Mouse (Mus musculus) kidney, postnatal 36 days (tissue): Measurements from ENCODE around the gene Rpl11.
"Not testable (repeated sequence)": the region's sequence is repeated elsewhere in the genome, so short reads cannot be mapped to it uniquely, and the experiment has no call there.

ENCODE experiments used
- DNase-seq, 2 experiments: peaks; one replicate each; pipeline ENCODE4 v3.0.0; 2021 to 2022; ENCODE audit warnings: mixed read lengths in 2 of 2

Gene Rpl11

DNA sequence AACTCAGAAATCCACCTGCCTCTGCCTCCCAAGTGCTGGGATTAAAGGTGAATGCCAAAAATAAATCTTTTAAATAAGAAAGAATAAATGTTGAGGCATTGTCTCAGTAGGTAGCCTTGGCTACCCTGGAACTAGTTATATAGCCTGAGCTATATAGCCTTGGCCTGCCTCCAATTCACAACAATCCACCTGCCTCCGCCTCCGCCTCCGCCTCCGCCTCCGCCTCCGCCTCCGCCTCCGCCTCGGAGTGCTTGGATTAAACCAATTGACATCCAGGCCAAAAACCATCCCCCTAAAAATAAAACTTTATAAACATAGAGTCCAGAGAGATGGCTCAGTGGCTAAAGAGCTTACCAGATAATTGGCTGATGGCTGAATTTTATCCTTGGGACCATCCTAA, 30.3 kb downstream of the Rpl11 start:
- DNase-seq, result peak; percentile 39 to 44

DNA sequence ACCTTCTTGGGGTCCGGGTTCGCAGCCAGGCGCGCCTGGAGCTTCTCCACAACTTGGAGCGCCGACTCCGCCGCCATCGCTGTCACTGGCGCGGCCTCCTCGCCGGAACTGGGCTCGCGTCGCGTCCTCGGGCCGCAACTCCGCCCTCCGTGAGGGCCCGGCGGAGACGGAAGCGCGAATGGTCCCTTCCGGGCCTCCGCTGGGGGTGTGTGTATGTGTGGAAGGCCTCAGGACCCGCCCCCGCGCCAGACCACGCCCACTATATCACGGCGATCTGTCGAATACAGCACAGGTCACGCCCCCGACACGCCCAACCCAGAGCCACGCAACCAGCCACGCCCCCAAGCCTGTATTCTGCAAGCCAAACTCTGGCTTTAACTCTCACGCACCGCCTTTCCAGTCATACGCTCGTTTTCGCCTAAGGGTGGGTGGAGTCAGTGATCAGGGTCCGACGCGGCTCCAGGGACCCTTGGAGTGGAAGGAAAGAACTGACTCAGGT, 31.6 kb downstream of the Rpl11 start, which contains the start of gene Eloa:
Gene Eloa (minus strand): TSS at position 215 of the 499 bp plus-strand sequence.
- DNase-seq, result peak; percentile 100

DNA sequence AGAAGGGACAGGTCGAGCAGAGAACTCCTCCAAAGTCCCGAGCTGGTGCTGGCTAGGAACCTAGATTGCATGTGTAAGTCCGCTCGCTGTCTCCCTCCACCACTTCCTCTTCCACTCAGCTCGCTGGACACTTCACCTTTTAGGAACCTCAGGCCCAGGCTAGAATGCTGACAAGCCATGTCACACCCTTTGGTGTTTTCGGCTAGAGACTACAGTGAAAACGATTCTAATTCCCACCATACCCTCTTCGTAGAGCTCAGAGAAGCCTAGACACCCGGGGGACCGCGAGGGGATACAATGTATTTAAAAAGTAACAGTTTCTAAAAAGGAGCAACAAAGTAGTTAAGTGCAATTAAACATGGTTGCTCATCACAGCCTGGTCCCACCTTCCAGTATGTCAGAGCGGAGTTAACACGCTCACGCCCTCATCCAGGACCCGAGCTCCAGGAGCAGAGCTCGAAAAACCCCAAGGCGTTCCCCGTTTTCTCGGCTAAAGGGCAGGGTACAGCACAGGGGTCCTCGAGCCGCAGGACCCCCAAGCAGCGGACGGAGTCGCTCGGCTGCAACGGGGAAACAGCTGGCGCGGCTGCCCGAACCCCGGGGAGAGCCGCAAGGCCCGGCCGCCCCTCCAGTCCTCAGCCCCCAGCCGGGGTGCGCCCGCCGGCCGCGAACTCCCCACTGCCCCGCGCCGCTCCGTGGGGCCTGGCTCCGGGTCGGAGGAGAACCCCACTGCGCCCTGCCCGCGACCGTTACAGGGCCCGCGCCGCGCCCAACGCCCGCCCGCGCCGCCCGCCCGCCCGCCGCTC, 32.3 kb downstream of the Rpl11 start:
- DNase-seq, result peak; percentile 16 to 34

DNA sequence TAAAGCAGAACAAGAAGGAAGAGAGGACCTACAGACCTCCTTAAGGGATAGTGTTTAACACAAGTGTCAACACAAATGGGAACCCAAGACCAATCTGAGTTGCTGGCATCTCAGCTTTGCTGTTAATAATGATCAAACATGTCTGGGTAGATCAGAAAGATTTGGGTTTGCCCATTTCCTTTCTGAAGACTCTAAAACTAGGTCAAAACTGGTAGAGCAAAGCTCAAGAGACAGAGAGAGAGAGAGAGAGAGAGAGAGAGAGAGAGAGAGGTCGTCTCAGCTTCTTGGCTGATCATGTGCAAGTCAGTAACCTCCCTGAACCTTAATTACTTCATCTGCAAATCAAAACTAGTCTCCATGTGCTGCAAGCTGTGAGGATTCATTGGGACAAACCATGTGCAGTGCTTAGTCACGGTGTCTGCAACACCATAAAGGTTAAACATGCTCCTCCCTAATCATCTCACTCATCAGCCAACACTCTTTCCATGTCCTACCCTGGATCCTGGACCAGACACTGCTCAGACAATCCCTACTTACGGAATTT, 37.1 kb downstream of the Rpl11 start:
- no peak for DNase-seq

DNA sequence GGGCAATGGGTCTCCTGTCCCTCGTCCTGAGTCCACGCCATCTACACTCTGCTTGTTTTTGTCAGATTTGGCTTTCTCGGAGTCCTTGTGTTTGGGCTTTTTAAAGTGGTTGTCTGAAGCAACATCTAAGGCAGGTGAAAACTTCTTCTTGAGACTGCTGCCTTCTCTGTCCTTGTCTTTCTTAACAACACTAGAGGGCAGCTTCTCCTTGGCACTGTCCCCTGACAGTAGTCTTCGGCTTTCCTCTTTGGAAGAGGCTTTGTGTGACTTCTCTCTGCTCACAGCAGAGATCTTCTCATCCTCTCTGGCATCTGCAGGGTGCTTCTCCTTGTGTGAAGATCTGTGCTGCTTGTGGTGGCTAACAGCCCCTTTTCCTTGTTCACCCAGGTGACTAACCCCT, 42.6 kb downstream of the Rpl11 start:
- DNase-seq, result no peak

DNA sequence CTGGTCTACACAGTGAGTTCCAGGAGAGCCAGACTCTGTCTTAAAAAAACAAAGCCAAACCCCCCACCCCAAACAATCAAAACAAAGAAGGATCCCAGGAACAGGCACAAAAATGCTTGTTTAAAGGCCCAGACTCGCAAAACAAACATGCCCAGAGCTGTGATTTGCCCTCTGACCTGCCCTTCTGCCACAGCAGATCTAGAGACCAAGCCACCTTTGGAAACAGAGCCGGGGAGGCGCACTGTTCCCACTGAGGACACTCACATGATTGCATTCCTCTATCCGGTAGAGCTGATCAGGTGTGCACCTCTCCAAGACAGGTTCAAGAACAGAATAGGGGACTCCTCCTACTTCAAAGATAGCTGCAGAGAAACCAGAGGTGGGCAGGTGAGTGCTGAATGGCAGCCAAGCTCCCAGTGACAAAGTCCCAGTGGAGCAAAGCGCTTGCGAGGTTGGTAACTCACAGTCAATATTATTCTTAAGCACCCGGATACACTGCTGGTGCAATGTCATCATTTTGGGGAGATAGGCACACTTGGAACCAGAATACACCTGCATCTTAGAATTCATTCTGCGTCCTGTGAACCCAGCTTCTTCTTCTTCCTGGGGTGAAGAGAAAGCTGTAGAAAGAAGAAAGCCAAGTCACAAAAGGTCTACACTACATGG, 44.3 kb downstream of the Rpl11 start:
- DNase-seq, result peak in 1 of 2 experiments; percentile 18

DNA sequence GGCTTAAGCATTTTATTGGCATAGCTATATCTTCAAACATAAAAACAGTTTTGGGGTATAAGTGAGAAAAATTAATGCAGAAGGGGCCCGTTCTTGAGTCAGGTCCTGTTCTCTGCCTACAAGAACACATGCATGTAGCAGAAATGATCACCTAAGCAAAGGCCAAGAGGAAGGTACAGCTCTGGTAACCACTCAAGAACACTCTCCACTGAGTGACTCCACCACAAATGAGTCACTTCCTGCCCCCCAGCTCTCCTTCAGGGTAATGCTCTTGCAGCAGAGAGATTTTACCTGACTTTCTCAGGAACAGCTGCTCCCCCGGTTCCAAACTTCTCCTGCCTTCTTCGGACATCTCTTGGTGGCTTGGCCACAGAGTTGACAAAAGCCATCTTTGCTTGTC, 46.4 kb downstream of the Rpl11 start:
- DNase-seq, result no peak

DNA sequence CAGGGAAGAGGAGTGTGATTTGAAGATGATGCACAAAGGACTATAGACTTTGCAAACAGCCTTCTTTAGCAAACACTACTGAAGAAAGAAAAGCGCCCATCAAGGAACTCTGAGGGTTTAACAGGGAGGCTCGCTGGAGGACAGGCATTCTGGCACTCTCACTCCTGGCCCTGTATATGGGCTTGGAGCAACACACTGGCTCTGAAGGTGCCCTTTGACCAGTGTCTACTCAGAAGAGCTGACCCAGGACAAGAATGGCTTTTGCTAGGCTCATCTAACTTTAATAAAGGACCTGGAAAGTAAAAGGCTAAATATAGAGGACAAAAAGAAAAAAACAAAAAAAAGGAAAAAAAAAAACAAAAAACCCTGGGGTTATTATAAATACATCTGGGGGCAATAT, 48.3 kb downstream of the Rpl11 start:
- peak; percentile 34 to 40 for DNase-seq

DNA sequence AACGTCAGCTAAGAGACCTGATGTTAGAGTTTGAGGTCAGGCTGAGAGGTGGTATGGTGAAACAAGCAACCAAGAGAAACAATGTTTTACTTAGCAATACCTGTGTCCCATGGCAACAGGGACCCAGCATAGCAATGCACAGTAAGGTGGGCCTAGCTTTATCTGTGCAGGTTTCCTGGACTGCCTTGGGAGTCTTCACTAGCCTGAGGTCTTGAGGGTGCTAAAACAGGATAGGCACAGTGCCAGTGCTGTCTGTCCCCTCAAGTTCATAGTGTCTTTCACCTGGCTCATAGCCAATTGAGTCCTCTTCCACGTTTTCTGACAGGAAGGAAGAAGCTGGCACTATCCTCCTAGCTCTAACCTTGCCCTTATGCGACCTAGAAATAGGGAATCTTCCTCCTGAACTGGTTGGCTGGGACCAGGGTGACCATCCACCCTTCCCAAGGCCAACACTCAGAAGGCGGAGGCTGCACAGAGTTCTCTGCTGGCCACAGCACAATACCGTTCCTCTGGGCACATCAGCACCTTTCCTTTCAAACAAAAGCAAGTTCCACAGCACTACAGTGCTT, 49.0 kb downstream of the Rpl11 start:
- no peak for DNase-seq

DNA sequence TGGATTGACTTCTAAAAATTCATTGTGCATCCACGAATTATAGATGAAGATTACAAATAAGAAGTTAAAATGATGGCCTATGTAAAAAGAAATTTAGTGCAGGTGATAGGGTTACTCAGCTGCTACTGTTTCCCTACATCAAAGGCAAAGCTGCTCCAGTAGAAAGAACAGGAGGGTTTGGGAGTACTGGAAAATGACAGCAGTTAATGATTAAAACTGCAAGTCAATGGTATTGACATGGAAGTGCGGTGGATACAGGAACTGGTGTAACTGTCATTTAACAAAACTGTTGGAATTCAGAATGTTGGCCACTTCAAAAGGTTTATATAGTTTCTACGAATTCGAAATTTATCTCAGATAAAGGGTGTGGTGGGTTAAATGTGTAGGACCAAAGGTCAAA, 58.1 kb downstream of the Rpl11 start:
- DNase-seq, result no peak

DNA sequence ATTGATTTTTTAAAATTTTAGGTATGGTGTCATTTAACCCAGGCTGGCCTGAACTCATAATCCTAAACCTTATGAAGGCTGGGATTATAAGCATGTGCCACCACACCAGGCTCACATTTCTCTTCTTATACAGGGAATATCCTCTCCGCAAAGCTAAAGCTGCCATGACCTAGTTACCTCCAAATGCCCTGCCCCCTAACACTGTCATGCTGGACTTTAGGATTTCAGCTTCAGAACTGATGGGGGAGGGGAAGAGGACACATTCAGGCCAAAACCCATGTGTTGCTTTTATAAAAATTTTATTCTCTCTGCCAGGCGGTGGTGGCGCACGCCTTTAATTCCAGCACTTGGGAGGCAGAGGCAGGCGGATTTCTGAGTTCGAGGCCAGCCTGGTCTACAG, 59.3 kb downstream of the Rpl11 start:
- DNase-seq, result no peak

DNA sequence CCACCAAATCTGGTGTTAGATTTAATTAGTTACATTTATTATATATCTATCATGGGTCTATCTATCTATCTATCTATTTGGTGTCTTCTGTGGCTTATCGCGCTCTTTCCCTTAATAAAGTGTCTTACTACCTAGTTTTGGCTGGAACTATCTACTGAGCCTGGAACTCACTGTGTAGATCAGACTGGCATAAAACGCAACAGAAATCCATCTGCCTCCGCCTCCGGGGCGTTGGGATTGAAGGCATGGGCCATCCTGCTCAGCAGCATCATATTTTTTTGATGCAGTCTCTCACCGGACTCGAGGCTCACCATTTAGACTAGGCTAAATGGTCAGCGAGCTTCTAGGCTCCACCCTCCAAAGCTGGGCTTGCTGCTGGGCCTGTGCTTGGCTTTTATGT, 65.5 kb downstream of the Rpl11 start:
- no peak for DNase-seq

DNA sequence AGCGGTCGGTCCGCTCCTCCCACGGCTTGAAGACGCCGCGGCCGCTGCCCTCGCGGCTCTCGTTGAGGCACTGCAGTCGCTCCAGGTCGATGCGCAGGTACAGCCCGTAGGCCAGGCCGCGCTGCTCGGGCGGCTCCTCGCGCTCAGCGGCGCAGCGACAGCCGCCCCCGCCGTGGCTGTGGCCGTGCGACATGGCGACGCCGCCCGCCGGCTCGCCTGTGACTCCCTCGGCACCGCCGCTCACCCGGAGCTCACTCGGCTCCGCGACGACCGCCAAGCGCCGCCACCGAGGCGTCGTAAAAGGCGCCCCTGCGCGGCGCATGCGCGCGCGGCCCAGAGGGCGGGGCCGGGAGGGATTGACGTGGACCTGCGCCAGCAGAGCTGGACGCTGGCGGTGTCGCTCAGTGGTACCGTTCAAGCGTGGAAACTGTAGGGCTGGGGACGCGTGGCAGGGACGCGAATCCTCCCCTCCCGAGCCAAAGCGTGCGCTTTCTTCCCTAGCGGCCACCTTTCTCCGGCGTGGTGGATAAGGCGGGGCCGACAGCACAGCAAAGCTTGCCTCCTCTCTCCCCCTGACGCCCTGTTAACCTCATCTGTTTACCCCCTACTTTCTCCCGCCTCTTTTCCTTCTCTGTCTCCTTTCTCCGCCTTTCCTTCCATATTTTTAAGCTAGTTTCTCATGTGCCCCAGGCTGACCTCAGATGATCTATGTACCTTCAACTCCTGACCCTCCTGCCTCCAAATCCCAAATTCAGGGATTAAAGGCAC, 66.1 kb downstream of the Rpl11 start, which contains the start of gene Pithd1:
Gene Pithd1 (minus strand): TSS at position 322 of the 768 bp plus-strand sequence.
- peak; percentile 92 to 94 for DNase-seq

DNA sequence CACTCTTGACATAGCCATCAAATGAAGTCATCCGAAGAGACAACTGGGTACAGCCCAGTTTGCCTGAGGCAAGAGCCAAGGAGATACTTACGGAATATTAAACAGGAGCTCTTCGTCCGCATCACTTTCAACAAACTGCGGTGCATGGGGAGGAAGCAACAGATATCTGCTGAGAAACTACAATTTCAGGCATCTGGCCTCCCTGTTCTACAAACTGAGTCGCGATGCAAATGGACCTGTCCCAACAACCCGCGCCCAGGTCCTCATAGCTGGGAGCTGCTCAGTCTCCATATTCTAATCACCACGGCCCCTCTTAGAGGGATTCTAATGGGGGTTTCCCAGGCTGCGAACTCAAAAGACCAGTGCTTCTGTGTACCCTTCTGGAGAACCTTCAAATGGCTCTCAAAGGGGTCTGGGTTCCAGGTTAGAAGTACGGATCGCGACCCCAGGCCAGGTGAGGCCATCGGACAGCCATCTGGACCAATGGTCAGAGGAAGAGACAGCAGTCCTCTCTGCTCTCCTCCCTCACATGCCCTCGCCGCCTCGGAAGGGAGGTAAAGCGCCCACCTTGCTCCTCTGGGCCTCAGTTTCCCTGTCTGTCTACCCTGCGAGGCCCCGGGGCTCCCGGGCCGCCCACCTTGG, 66.8 kb downstream of the Rpl11 start:
- no peak for DNase-seq

DNA sequence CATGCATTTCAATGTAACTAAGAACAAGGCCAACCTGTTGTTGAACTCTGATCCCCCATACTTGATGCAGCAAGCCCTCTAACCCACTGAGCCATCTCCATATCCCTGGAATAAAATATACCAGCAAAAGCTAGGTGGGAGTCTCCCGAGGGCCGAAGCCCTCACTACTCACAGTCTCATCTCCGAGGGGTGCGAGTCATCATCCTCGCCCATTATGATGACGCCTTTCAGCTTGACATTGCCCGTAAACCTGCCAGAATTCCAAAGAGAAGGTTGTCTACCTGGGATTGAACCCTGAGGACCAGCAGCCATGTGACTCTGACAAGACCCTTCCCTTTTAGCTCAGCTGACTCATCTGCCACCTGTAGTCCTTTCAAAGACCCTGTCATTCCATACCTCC, 67.5 kb downstream of the Rpl11 start:
- DNase-seq, result no peak

DNA sequence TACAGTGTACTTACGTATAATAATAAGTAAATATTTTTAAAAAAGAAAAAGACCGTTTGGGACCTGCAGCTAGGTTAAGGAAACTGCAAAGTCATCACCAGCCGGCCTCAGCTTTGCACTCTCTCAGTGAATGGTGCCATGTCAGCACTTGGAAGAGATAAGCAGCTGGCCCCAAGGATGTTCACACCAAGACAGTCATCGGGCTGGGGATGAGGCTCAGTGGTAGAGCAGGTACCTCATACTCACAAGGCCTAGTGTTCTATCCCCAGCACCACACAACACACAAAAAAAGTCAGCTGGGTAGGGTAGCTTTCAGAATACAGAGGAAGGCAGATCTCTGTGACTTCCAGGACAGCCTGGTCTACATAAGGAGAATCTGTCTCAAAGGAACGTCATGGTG, 68.0 kb downstream of the Rpl11 start:
- no peak for DNase-seq

DNA sequence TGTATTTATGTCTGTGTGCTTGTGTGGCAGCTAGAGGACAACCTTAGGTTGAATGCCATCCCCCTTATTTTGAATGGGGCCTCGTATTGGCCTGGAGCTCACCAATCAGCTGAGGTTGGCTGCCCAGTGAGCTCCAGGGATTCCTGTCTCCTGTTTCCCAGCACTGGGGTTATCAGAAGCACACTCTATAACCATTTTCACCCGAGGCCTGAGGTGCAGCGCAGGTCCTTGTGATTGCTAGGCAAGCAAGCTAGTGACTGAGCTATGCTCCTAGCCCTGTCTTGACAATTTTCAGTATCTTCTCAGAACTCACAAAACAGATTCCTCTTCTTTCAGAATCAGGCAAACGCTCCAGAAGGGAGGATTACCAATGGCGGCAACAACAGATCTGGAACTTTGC, 68.7 kb downstream of the Rpl11 start:
- no peak for DNase-seq

DNA sequence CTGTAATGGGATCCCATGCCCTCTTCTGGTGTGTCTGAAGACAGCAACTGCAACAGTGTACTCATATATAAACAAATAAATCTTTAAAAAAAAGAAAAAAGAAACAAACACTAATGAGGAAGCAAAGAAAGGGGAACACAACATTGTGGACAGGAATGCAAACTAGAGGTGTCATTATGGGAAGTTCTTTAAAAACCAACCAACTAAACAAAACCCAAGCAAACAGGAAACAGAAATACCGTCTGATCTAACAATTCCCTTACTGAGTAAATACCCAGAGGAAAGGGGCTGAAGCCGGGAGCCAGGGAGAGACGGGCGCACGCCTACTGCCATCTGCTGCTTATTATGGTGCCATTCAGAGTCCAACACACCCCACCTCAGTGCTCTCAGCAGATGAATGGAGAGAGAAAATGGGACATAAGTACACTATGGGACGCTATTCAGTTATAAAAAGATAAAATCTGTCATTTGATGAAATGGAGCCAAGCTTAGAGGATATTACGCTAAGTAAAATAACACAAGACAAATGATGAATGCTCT, 71.6 kb downstream of the Rpl11 start:
- no peak for DNase-seq

DNA sequence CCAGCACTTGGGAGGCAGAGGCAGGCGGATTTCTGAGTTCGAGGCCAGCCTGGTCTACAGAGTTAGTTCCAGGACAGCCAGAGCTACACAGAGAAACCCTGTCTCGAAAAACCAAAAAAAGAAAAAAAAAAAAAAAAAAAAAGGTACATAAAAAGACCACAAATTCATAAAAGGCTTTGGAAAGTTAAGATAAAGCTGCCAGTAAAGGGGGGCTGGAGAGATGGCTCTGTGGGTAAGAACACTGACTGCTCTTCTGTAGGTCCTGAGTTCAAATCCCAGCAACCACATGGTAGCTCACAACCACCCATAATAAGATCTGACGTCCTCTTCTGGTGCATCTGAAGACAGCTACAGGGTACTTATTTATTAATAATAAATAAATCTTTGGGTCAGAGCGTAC, 73.0 kb downstream of the Rpl11 start:
- DNase-seq, result not testable (repeated sequence)
